Mouse (Mus musculus) forelimb bud, embryonic 11.5 days (tissue): ENCODE measurements around the gene S100a10.
"Not testable (repeated sequence)": the region's sequence is repeated elsewhere in the genome, so short reads cannot be mapped to it uniquely, and the experiment has no call there.

Experiments used
- DNase-seq: peaks from one replicate; pipeline ENCODE4 v3.0.0-alpha.2; 2012; ENCODE audit warnings: low read depth, low spot score

S100a10 gene

DNA sequence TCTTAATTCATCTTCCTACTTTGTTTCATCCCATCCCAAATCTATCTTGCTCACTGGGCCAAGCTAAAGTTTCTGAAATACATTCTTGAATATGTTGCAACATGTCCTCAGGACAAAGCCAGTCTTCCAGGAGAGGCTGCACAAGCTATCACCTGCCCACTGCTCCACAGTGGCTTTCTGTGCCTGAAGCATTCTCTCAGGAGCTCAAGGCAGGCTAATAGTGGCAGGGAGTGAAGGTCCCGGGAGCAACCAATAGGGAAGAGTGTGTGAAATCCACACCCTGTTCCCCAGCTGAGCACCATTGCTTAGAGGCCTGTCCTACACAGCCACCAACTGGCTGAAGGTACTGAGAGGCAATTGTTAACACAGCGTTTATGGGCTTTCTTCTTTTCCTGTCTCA is 26.1 kb downstream of the S100a10 start:
- DNase-seq, result peak; percentile 6

DNA sequence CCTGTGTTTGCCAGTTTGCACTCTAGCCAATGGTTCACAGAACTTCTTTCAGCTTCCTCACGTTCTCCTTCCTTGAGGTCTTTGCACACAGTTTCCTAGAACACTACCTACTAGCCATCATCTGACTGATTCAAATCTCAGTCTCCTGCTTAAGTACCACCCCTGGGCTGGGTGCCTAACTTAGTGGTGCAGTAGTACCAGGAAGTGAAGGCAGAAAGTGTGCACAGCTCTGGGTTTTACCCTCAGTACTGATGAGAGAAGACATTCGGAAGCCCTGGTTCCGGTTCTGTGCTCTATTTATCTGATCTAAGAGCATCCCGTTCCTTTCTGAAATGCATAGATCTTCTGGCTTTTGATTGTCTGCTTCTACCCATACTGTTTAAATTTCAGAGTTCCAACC is 26.8 kb downstream of the S100a10 start:
- no peak for DNase-seq

DNA sequence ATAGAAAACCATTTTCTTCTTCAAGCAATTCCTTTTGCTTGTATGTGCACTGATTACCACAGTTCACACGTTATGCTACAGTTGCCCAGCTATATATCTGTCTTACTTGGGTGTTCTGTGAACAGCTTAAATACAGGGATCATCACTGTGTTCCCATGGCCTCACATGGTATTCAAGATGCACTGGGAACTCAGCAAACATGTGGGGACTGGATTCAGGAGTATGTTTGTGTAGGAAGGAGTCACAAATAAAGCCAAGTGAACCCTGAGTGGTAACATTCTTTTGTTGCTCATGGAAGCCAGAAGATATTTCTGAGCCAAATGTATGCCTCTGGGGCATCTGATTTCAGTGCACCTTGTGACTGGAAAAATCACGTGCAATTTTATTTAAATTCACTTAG is 28.2 kb downstream of the S100a10 start:
- DNase-seq, result no peak

DNA sequence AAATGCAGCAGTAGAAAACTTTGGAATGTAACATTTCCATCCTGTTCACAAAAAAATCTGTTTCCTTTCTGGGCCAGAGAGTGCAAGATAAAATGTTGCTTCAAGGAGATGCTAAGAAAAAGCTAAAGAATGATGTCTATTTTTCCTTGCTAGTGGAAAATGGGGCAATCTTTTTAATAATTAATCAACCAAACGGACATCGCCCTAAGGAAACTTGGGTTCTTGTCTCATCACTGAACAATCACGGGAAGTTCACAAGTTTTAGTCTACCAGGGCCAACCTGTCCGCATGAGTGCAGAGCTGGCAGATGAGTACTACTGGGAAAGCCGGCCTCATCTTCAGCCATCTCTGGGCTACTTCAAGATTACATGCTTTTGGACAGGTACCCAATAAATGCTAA is 34.7 kb downstream of the S100a10 start:
- DNase-seq, result no peak

DNA sequence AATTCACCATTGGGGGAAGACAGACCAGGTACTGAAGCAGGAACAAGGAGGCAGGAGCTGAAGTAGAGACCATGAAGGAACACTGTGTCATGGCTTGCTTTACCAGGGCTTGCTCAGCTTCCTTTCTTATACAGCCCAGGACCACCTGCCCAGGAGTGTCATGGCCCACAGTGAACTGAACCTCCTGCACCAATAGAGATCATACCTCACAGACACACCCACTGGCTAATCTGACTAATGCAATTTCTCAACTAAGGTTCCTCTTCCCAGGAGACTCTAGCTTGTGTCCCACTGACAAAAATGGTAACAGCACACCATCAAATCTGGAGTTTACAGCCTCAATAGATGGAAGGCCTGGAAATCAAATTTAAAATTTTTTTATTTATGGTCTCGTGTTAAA is 35.4 kb downstream of the S100a10 start:
- no peak for DNase-seq

DNA sequence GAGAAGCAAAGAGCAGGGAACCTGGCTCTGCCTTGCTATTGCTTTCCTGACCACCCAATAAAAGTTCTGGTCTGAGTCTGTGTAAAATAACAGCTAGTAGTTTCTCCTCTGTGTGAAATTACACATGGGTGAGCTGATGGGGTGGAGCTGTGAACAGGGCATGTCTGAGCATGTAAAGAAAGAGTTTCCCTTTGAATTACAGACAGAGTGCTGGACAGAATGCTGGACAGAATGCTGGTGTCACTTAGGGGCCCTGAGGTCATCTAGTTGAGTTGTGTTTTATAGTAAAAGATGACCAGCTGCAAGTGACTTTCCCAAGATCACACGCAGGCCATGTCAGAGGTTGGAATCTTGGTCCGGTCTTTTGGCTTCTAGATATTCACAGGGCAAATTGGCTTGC is 37.2 kb downstream of the S100a10 start:
- DNase-seq, result no peak

DNA sequence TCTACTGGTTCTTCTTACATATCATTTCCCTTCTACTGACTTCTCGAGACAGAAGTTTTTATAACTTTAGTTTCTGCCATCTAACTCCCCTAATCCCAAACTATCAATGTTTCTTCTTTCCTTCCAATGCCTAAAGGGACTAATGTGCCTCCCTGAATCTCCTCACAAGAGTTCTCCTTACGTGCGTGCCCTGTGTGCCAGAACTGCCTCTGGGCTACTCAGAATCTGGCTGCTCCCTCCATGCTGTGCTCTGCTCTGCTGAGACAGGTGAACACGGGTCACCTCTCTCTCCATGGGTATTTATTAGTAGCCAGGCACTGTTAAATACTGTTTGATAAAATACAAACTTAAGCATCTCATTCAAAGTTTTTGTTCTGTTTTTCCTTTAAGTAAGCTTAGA is 38.1 kb downstream of the S100a10 start:
- no peak for DNase-seq

DNA sequence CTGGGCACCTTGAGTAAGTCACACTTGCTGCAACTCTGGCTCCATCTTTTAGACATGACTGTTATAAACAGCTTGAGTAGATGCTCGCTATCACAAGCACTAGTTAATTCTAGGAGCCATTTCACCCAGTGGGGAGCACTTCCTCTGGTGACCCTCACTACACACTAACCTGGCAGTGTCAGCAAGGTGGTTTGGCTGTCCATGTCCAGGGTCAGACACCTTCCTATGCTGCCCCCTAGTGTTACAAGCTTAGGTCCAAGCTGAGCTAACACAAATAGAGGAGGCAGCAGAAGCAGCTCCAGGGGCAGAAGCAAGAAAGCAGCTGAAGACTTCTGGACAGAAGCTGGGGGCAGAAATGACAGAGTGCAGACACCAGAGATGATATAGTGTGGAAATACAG is 38.6 kb downstream of the S100a10 start:
- peak; percentile 20 for DNase-seq

DNA sequence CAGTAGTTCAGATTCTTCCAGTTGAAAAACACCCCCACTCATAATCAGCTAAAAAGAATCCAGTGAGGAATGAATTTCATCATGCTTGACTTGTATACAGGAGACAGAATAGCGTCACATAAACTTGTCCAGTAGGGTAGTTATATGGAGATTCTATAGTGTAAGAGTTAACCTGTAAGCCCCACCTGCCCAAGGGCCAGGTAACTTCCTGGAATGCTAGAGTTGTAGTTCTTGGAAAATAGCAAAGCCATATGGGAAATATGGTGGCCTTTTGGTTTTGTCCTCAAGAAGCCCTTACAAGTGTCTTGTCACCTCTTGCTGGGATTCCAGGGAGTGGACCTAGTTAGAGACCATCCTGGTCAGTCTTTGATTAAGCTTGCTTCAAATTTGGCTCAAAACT is 41.8 kb downstream of the S100a10 start:
- no peak for DNase-seq

DNA sequence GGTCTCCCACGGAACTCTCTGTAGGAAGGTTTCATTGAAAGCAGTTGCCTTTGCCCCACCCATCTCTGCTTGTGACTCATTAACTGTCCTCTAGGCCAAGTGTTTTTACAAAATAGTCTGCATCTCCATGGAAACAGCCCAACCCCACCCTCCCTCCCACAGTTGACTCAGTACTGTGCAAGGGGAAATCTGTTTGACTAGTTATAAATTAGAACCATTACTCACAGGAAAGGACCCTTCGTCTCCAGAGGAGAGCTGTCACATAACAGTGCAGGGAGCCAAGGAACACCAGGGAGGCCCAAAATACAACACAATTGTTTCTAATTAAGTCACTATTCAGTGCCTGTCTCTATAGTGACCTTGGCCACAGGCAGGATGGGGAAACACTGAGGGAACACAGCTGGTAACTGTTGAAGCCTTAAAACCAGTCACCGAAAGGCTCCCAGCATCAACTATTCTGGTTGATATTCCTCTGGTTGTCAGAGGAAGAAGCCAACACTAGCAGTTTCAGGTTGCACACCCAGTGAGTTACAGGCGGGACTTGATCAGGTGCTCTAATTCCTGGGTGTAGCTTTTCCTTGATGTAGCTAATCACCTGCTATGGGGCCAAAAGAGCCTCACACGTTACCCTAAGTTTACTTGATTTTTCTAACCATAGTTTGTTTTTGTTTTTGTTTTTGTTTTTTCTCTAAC is 42.5 kb downstream of the S100a10 start:
- DNase-seq, result peak; percentile 70

DNA sequence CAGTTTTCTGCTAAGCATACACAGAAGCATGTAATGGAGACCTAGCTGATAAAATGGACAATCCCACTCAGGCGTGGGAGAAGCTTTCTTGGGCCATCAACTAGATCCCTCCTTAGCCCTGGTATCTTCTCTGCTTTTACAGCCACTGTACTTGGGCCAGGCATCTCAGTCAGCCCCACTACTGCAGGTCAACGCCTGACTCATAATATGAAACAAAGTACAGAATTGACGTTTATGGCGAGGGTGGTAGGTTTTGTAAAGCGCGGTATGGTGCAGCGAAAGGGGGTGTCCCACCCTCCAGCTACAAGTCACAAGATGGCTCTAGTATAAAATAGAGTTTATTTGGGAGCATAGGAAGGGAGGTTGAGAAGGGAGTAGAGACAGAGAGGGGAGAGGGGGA is 43.1 kb downstream of the S100a10 start:
- DNase-seq, result no peak

DNA sequence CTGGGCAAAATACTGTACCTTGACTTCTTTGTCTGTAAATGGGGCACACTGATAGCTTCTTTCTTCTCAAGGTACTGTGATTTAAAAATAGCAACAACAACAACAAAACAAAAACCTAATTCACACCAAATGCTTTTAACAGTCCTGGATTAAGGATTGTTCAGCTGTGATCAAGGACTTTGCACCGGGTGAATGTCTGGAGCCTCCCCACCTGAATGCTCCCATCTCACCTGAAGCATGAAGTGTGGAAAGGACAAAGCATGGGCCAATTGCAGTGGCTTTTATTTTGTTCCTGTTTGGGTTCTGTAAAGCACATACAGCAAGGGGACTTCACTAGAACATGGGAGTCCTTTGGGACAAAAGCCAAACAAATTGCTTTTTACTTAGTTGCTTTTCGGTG is 45.3 kb downstream of the S100a10 start:
- no peak for DNase-seq

DNA sequence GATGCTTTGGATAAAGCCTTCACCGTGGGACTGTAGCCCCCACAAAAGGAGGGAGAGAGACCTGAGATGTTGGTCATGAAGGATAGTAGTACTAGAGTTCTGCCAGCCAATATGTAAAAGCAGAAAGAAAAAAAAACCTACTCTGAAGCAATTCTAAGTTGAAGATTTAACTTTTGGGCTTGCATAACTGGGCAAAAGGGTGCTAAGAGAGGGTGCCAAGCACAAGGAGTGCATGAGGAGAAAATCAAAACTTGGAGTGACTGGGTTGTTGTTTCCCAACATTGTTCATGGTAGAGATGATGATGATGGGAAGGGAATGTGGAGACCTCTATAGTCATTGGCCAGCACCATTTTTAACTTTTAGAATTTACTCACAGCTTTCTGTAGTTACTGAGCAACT is 47.0 kb downstream of the S100a10 start:
- DNase-seq, result no peak

DNA sequence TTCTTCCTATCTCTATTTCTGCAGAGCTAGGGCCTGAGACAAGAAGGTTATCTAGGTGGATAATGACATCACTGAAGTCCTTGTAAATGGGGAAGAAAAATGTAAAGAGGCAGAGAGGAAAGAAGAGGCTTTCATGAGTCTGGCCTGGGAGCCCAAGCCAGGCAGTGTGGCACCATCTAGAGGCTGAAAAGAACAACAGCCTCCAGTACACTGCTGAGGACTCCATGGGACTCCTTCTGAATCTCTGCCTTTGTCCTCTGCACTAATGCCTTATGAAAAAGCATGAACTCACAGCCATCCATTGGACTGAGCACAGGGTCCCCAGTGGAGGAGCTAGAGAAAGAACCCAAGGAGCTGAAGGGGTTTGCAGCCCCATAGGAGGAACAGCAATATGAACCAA is 54.1 kb downstream of the S100a10 start:
- not testable (repeated sequence) for DNase-seq
